Mouse (Mus musculus): ENCODE data around the gene Glyctk. TPM values are rescaled to one million over a fixed set of nuclear protein-coding genes. Genes with fewer than 3 reads are reported as not detected.

Glyctk gene
- total RNA-seq, 2 experiments from 2014 or later, result 1.3 to 1.7 TPM

Small RNAs within 50 kb of the gene (microRNA-seq; reads per million reads assigned to microRNA genes)
- gene Mir135a-1 (ENCODE audit: borderline number of aligned reads in 2 of 2) (0 reads per million in 2 experiments), gene Mirlet7g (ENCODE audit: borderline number of aligned reads in 2 of 2) (110,631 to 116,626 reads per million in 2 experiments)

Other genes with a start within 250 kb of the Glyctk start
- gene Col6a5, start 197.5 kb downstream of the Glyctk start, total RNA-seq (2021), result under 1 TPM; 0.22 to 0.46 TPM
- gene Col6a4, start 61.4 kb downstream of the Glyctk start, total RNA-seq (2021), result not detected
- 10 to 100 TPM; 34.6 to 43.4 TPM for gene Wdr82, start 12.8 kb upstream of the Glyctk start, total RNA-seq (2021)
- gene Ppm1m, start 41.6 kb upstream of the Glyctk start, total RNA-seq (2021), result 10 to 100 TPM; 12.2 to 13.8 TPM
- 100 to 1,000 TPM; 266 to 269 TPM for gene Twf2, start 45.0 kb upstream of the Glyctk start, total RNA-seq (2021)
- 1 to 10 TPM in 1 of 2 experiments, under 1 TPM in 1; 0.47 to 1.1 TPM for gene Tlr9, start 64.5 kb upstream of the Glyctk start, total RNA-seq (2021)
- gene Alas1, start 90.5 kb upstream of the Glyctk start, total RNA-seq (2021), result 100 to 1,000 TPM; 298 to 524 TPM
- 1 to 10 TPM; 4.1 TPM for gene Poc1a, start 122.9 kb upstream of the Glyctk start, total RNA-seq (2021)
- 10 to 100 TPM; 56.6 to 56.8 TPM for gene Dusp7, start 210.5 kb upstream of the Glyctk start, total RNA-seq (2021)

Measured in heart, postnatal 36 days (tissue).